Mouse (Mus musculus): ENCODE data around the gene Ddx47.

DNA sequence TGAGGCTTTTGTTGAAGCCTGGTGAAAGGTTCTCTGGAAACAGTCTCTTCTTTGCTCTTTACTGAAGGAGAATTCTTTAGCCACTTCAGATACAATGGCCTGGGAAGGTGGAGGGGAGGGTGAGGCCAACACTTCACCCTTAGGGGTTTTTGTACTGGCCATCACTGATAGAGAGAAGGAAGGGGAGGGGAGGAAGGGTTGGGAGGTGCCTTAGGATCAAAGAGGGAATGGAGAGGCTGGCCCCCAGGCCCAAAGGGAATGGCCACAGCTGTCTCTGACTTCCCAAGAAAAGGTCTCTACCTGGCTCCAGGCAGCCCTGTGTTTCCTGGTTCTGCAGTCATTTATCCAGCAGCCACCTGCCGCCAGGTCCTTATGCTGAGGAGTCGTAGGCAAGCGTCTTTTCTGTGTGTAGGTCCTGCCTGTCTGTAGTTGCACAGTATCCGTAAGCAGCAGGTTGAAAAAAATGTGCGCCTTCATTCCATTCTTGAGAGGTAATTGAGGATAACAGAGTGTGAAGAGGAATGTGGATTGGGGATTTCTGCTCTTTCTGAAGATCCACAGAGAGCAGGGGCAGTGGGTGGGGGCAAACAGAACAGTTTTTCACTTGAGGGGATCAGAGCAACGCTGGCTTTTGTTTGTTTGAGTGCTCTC lies 55.5 kb downstream of the Ddx47 start:
- TF ChIP-seq HCFC1 (IDR thresholded peaks at IDR 0.05; ENCODE audit: borderline replicate concordance, insufficient read depth, low read length) (no peak), ZNF384 (IDR thresholded peaks at IDR 0.05; ENCODE audit: low read depth, low read length) (no peak), MAFK (IDR thresholded peaks at IDR 0.05; ENCODE audit: insufficient read depth, low read depth, low read length) (no peak), ZC3H11A (IDR thresholded peaks at IDR 0.05; ENCODE audit: borderline replicate concordance, low read depth, low read length) (no peak), CHD2 (IDR thresholded peaks at IDR 0.05; ENCODE audit: low read depth, low read length) (no peak)

Measured in ES-E14 (cell line).